Mouse (Mus musculus) thymus, adult 2 months (tissue): Measurements from ENCODE around the gene Phactr1.

ENCODE experiments used
- CTCF ChIP-seq: fragments of 200-500 bp; IDR thresholded peaks from 2 replicates; pipeline ENCODE4 v1.5.1; 2012; ENCODE audit warnings: mild to moderate bottlenecking, control low read depth, low read length, moderate library complexity, borderline replicate concordance; ENCODE audit not compliant: control insufficient read depth, poor library complexity, insufficient read depth; ENCODE audit errors: extremely low read depth
- POLR2A ChIP-seq: fragments of 200-500 bp; IDR thresholded peaks from 2 replicates; pipeline ENCODE4 v1.6.1; 2012; ENCODE audit warnings: mild to moderate bottlenecking, low read length, control low read depth, moderate library complexity; ENCODE audit not compliant: control insufficient read depth, poor library complexity, insufficient read depth; ENCODE audit errors: extremely low read depth

DNA sequence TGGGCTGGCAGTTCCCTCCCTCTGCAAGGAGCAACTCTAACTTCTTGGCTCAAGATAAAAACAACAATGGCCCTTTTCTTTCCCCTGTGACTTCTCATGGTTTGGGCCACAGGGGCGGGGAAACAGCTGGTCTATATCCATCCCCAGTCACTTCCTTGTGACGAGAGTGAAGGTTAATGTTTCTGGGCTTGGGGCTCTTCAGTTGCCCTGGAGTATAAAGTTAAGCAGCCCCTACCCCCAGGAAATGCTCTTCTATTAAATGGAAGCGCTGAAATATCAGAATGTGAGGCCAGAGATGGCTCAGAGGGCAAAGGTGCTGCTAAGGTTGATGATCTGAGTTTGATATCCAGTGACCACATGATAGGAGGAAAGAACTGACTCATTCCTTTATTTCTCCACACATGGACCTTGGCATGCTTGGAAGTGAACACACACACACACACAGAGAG is 324.7 kb downstream of the Phactr1 start:
- TF ChIP-seq POLR2A (no peak), CTCF (no peak)
